Mouse (Mus musculus) G1E (cell line): ENCODE data around the gene Fam131b. TPM values are rescaled to one million over a fixed set of nuclear protein-coding genes. Genes with fewer than 3 reads are reported as not detected.
A peak's percentile ranks its signal among the peaks of the same experiment; 100 is the strongest.

Experiments used
- ATAC-seq: 2 replicates; pipeline ENCODE4 v1.8.0; 2016; ENCODE audit warnings: mild to moderate bottlenecking; ENCODE audit not compliant: insufficient number of reproducible peaks, poor library complexity, low FRiP score, severe bottlenecking; ENCODE audit errors: extremely low read depth
- DNase-seq: peaks from one replicate; pipeline ENCODE4 v3.0.0; 2012; ENCODE audit warnings: low spot score
- H3K27me3 ChIP-seq: 2 replicates; pipeline ENCODE4 v1.6.1; 2012; ENCODE audit warnings: mild to moderate bottlenecking, low read length, inconsistent platforms; ENCODE audit not compliant: insufficient read depth
- H3K36me3 ChIP-seq: replicated peaks from 2 replicates; pipeline ENCODE3; 2012; ENCODE audit warnings: mild to moderate bottlenecking, inconsistent platforms
- H3K4me1 ChIP-seq: 2 replicates; pipeline ENCODE4 v1.6.1; 2012; ENCODE audit warnings: low read depth, low read length, inconsistent platforms, mixed read lengths; ENCODE audit not compliant: insufficient read depth
- H3K4me3 ChIP-seq: 2 replicates; pipeline ENCODE4 v1.5.1; 2012; ENCODE audit warnings: low read depth, mild to moderate bottlenecking, inconsistent platforms, low read length, moderate library complexity, mixed read lengths
- H3K9me3 ChIP-seq: replicated peaks from 2 replicates; pipeline ENCODE4 v1.6.1; 2012; ENCODE audit warnings: inconsistent platforms
- CTCF ChIP-seq: IDR thresholded peaks from 2 replicates; pipeline ENCODE4 v1.5.1; 2012; ENCODE audit warnings: low read depth, low read length, inconsistent platforms, mixed read lengths
- GATA1 ChIP-seq: IDR thresholded peaks from 2 replicates; pipeline ENCODE4 v1.6.1; 2012; ENCODE audit warnings: borderline replicate concordance, low read length, inconsistent platforms, mixed read lengths
- GATA2 ChIP-seq: IDR thresholded peaks from 2 replicates; pipeline ENCODE4 v1.6.1; 2012; ENCODE audit warnings: low read depth, low read length, inconsistent platforms, borderline replicate concordance
- POLR2AphosphoS5 ChIP-seq: IDR thresholded peaks from 2 replicates; pipeline ENCODE4 v1.6.1; 2012; ENCODE audit warnings: low read depth, low read length, inconsistent platforms; ENCODE audit not compliant: insufficient replicate concordance
- TAL1 ChIP-seq: conservative IDR thresholded peaks from 2 replicates; pipeline ENCODE4 v1.6.1; 2012; ENCODE audit warnings: low read depth, low read length, inconsistent platforms, mixed read lengths
- polyA plus RNA-seq: library from polyadenylated mRNA; stranded (reverse); fragments of >175 nt; gene quantifications from 2 replicates; pipeline ENCODE4 v1.2.3, GENCODE M21; 2012
- total RNA-seq, 2 experiments: library from RNA; stranded (forward) in 1 of 2; stranded (reverse) in 1 of 2; fragments of 200-1000 nt in 1 of 2; fragments of >200 nt in 1 of 2; fragmentation: Nextera tagmentation in 1 of 2; gene quantifications; 2 replicates each; pipeline ENCODE4 v1.2.3; 2014 to 2017

The Fam131b gene
- total and polyA plus RNA-seq, 3 experiments = 0.01 to 0.05 TPM; not detected in 1

GRCm38 (mm10) chr6:42351776-42352485, 27.5 kb upstream of the Fam131b start:
- Histone ChIP-seq H3K36me3 (peaks cover 21% of the 10 kb centered on the region), H3K4me3 (peak overlapping the region; percentile 11; the same call in 1 of the 2 replicates), H3K9me3 (no peaks in the 10 kb centered on the region), H3K27me3 (peaks cover 5% of the 10 kb centered on the region; the same call in 1 of the 2 replicates), H3K4me1 (peaks cover 57% of the 10 kb centered on the region)
- peak; percentile 36 for DNase-seq
- TF ChIP-seq CTCF (no peak), POLR2AphosphoS5 (no peak), GATA2 (no peak), GATA1 (no peak), TAL1 (no peak)
- no peak for ATAC-seq

- Histone ChIP-seq H3K9me3 (no peaks in the 10 kb centered on the region), H3K36me3 (peaks cover 14% of the 10 kb centered on the region), H3K4me1 (peaks cover 57% of the 10 kb centered on the region), H3K4me3 (peak overlapping the region; percentile 81), H3K27me3 (peaks cover 5% of the 10 kb centered on the region; the same call in 1 of the 2 replicates)
- ATAC-seq (no peak), DNase-seq (no peak)
- no peak for TF ChIP-seq GATA2
- TF ChIP-seq CTCF = no peak
- TF ChIP-seq TAL1 = no peak
- no peak for TF ChIP-seq POLR2AphosphoS5
- no peak for TF ChIP-seq GATA1
Observed at GRCm38 (mm10) chr6:42350968-42351775, 26.7 kb upstream of the Fam131b start.

GRCm38 (mm10) chr6:42350021-42350967, 25.9 kb upstream of the Fam131b start:
- peaks cover 9% of the 10 kb centered on the region; the same call in 1 of the 2 replicates for H3K27me3 ChIP-seq
- TF ChIP-seq GATA1 (no peak), POLR2AphosphoS5 (no peak), TAL1 (no peak), GATA2 (no peak), CTCF (no peak)
- H3K4me3 ChIP-seq = peak overlapping the region; percentile 81
- ATAC-seq (no peak), DNase-seq (peak; percentile 32)
- H3K36me3 ChIP-seq = peaks cover 6% of the 10 kb centered on the region
- peaks cover 57% of the 10 kb centered on the region for H3K4me1 ChIP-seq
- H3K9me3 ChIP-seq = no peaks in the 10 kb centered on the region

GRCm38 (mm10) chr6:42349426-42350020, 25.1 kb upstream of the Fam131b start, which contains the start of gene Zyx:
Zyx (plus strand) TSS chr6:42349630.
- H3K9me3 ChIP-seq = no peaks in the 10 kb centered on the region
- no peak for TF ChIP-seq POLR2AphosphoS5
- peaks cover 6% of the 10 kb centered on the region for H3K36me3 ChIP-seq
- peak within 1 kb of the TSS; percentile 81 for H3K4me3 ChIP-seq
- H3K4me1 ChIP-seq = peaks cover 52% of the 10 kb centered on the region
- DNase-seq (peak; percentile 95), ATAC-seq (peak; percentile 78)
- peaks cover 10% of the 10 kb centered on the region; the same call in 1 of the 2 replicates for H3K27me3 ChIP-seq

- Histone ChIP-seq H3K27me3 (peaks cover 13% of the 10 kb centered on the region; the same call in 1 of the 2 replicates), H3K4me1 (peaks cover 47% of the 10 kb centered on the region), H3K9me3 (no peaks in the 10 kb centered on the region), H3K4me3 (peak overlapping the region; percentile 81), H3K36me3 (peaks cover 6% of the 10 kb centered on the region)
- DNase-seq (peak; percentile 79), ATAC-seq (0 out of 2 replicates have a peak, but pooled peaks have one; percentile 22)
- TF ChIP-seq GATA1 (no peak), GATA2 (no peak), POLR2AphosphoS5 (no peak), CTCF (no peak)
Observed at GRCm38 (mm10) chr6:42349006-42349425, 24.6 kb upstream of the Fam131b start.
